Mouse (Mus musculus) kidney, adult 8-10 months (tissue): ENCODE results near the gene Ddc.

Experiments used
- DNase-seq, 2 experiments: peaks; one replicate each; pipeline ENCODE4 v3.0.0; 2022

Ddc gene

GRCm38 (mm10) chr11:11840746-11841145 lies 57.2 kb downstream of the Ddc start:
- no peak for DNase-seq

GRCm38 (mm10) chr11:11839874-11840273 lies 58.1 kb downstream of the Ddc start:
- DNase-seq: no peak

GRCm38 (mm10) chr11:11837384-11837783 lies 60.6 kb downstream of the Ddc start:
- no peak for DNase-seq

GRCm38 (mm10) chr11:11836713-11837370 lies 61.1 kb downstream of the Ddc start:
- no peak for DNase-seq

GRCm38 (mm10) chr11:11836262-11836661 lies 61.7 kb downstream of the Ddc start:
- DNase-seq: no peak

GRCm38 (mm10) chr11:11835791-11836190 lies 62.2 kb downstream of the Ddc start:
- no peak for DNase-seq

GRCm38 (mm10) chr11:11835361-11835760 lies 62.6 kb downstream of the Ddc start:
- DNase-seq: no peak

GRCm38 (mm10) chr11:11833100-11833499 lies 64.8 kb downstream of the Ddc start:
- no peak for DNase-seq

GRCm38 (mm10) chr11:11832755-11833084 lies 65.2 kb downstream of the Ddc start:
- DNase-seq: no peak

GRCm38 (mm10) chr11:11831940-11832754 lies 65.8 kb downstream of the Ddc start:
- no peak for DNase-seq

- peak in 1 of 2 experiments; percentile 34 for DNase-seq
Observed at GRCm38 (mm10) chr11:11831526-11831925, 66.4 kb downstream of the Ddc start.

- DNase-seq: no peak
Observed at GRCm38 (mm10) chr11:11830884-11831495, 67.0 kb downstream of the Ddc start.

GRCm38 (mm10) chr11:11829161-11830000 lies 68.6 kb downstream of the Ddc start:
- DNase-seq: no peak

- no peak for DNase-seq
Observed at GRCm38 (mm10) chr11:11828761-11829160, 69.2 kb downstream of the Ddc start.

GRCm38 (mm10) chr11:11828251-11828650 lies 69.7 kb downstream of the Ddc start:
- no peak for DNase-seq

GRCm38 (mm10) chr11:11826475-11826874 lies 71.5 kb downstream of the Ddc start:
- DNase-seq: no peak

- DNase-seq: no peak
Observed at GRCm38 (mm10) chr11:11825670-11826069, 72.3 kb downstream of the Ddc start.

- DNase-seq: no peak
Observed at GRCm38 (mm10) chr11:11824970-11825635, 72.8 kb downstream of the Ddc start.

GRCm38 (mm10) chr11:11823980-11824911 lies 73.7 kb downstream of the Ddc start:
- no peak for DNase-seq

GRCm38 (mm10) chr11:11822181-11823095 lies 75.5 kb downstream of the Ddc start:
- no peak for DNase-seq
